Mouse (Mus musculus) megakaryocyte, adult 5-6 weeks (primary cell): ENCODE measurements at regions not wholly inside any gene's neighbourhood (a gene's known extent, or its start where the extent isn't known, plus 50 kb on each side); places are given as distances from the start of the nearest gene placed in this dataset.

Experiments used
- ATAC-seq: 2 replicates; pipeline ENCODE4 v1.8.0; 2016; ENCODE audit warnings: mild to moderate bottlenecking, inconsistent platforms; ENCODE audit not compliant: poor library complexity, severe bottlenecking

DNA sequence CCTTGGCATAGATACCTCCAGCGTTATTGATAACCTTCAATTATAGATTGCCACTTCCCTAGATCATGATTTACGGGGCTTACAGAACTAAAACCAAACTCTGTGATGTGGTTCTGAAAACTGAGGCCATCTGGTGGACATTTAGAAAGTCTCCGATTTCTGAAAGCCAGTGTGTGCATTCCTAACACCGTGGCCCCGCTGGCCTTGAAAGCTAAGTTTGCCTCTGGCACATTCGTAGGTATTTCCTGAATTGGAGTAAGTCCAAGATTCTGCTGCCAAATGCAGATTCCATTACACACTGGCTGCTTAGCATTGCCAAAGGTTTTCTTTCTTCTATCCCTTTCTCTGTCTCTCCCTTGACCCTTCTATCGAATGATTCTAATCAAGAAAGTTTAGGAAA is 55.7 kb upstream of the Tmpo start:
- ATAC-seq = peak; percentile 50

DNA sequence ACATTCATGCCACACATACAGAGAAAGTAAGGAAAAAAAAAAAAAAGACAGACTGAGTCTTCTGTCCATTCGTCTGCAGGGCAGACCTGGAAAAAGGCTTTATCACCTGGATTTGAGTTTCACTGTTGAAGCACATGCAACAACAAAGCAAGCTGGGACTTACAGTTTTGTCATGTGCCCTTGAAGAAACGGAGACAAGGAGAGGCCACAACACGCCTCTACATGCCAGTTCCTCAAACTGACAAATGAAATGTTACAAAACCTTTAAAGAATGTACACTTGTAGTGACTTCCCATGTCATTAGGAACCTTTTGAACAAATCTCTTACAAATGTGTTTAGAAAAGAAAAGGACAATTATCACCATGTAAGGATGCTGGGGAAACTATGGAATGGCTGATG is 53.6 kb upstream of the Tmpo start:
- ATAC-seq = peak; percentile 86
